Mouse (Mus musculus): Measurements from ENCODE around the gene Zfhx3. TPM values are rescaled to one million over a fixed set of nuclear protein-coding genes. Genes with fewer than 3 reads are reported as not detected.

Zfhx3 gene
- polyA plus RNA-seq, 1 experiment = 6.6 TPM

GRCm38 (mm10) chr8:108578388-108578787, 635.9 kb downstream of the Zfhx3 start:
- Histone ChIP-seq H3K4me3 (replicated peaks; ENCODE audit: control insufficient read depth, low read depth, low read length) (no peak overlapping the region), H3K4me1 (ENCODE audit: control insufficient read depth, insufficient read depth, low read length) (no peaks in the 10 kb centered on the region), H3K27ac (ENCODE audit: control insufficient read depth, insufficient read depth, low read depth, low read length, poor library complexity) (no peak overlapping the region)
- WGBS = 71% methylated on average over 10 of the region's 10 CpGs
- no peak for TF ChIP-seq POLR2A (IDR thresholded peaks at IDR 0.05; ENCODE audit: borderline replicate concordance, control insufficient read depth, low read depth, low read length)

GRCm38 (mm10) chr8:108579808-108580207, 637.4 kb downstream of the Zfhx3 start:
- Histone ChIP-seq H3K27ac (ENCODE audit: control insufficient read depth, insufficient read depth, low read depth, low read length, poor library complexity) (no peak overlapping the region), H3K4me1 (ENCODE audit: control insufficient read depth, insufficient read depth, low read length) (no peaks in the 10 kb centered on the region), H3K4me3 (replicated peaks; ENCODE audit: control insufficient read depth, low read depth, low read length) (no peak overlapping the region)
- TF ChIP-seq CTCF (IDR thresholded peaks at IDR 0.05; ENCODE audit: control insufficient read depth, insufficient read depth, low read length) (no peak), POLR2A (IDR thresholded peaks at IDR 0.05; ENCODE audit: borderline replicate concordance, control insufficient read depth, low read depth, low read length) (no peak)
- WGBS = 87% methylated on average over 9 of the region's 9 CpGs

GRCm38 (mm10) chr8:108580364-108580763, 637.9 kb downstream of the Zfhx3 start:
- 62% methylated on average over 5 of the region's 5 CpGs for WGBS
- no peak overlapping the region for H3K4me3 ChIP-seq (replicated peaks; ENCODE audit: control insufficient read depth, low read depth, low read length)
- no peak for TF ChIP-seq CTCF (IDR thresholded peaks at IDR 0.05; ENCODE audit: control insufficient read depth, insufficient read depth, low read length)
- TF ChIP-seq POLR2A (IDR thresholded peaks at IDR 0.05; ENCODE audit: borderline replicate concordance, control insufficient read depth, low read depth, low read length) = no peak
- H3K4me1 ChIP-seq (ENCODE audit: control insufficient read depth, insufficient read depth, low read length) = no peaks in the 10 kb centered on the region
- no peak overlapping the region for H3K27ac ChIP-seq (ENCODE audit: control insufficient read depth, insufficient read depth, low read depth, low read length, poor library complexity)

- no peak overlapping the region for H3K4me3 ChIP-seq (replicated peaks; ENCODE audit: control insufficient read depth, low read depth, low read length)
- H3K27ac ChIP-seq (ENCODE audit: control insufficient read depth, insufficient read depth, low read depth, low read length, poor library complexity) = no peak overlapping the region
- WGBS = 60% methylated on average over 6 of the region's 6 CpGs
- no peaks in the 10 kb centered on the region for H3K4me1 ChIP-seq (ENCODE audit: control insufficient read depth, insufficient read depth, low read length)
- no peak for TF ChIP-seq POLR2A (IDR thresholded peaks at IDR 0.05; ENCODE audit: borderline replicate concordance, control insufficient read depth, low read depth, low read length)
- TF ChIP-seq CTCF (IDR thresholded peaks at IDR 0.05; ENCODE audit: control insufficient read depth, insufficient read depth, low read length) = no peak
Measured at GRCm38 (mm10) chr8:108581557-108581956, 639.1 kb downstream of the Zfhx3 start.

GRCm38 (mm10) chr8:108582251-108582650, 639.8 kb downstream of the Zfhx3 start:
- H3K4me1 ChIP-seq (ENCODE audit: control insufficient read depth, insufficient read depth, low read length) = no peaks in the 10 kb centered on the region
- no peak overlapping the region for H3K4me3 ChIP-seq (replicated peaks; ENCODE audit: control insufficient read depth, low read depth, low read length)
- TF ChIP-seq CTCF (IDR thresholded peaks at IDR 0.05; ENCODE audit: control insufficient read depth, insufficient read depth, low read length) (no peak), POLR2A (IDR thresholded peaks at IDR 0.05; ENCODE audit: borderline replicate concordance, control insufficient read depth, low read depth, low read length) (no peak)
- H3K27ac ChIP-seq (ENCODE audit: control insufficient read depth, insufficient read depth, low read depth, low read length, poor library complexity) = no peak overlapping the region
- WGBS = 65% methylated on average over 3 of the region's 3 CpGs

GRCm38 (mm10) chr8:108583261-108583660, 640.8 kb downstream of the Zfhx3 start:
- Histone ChIP-seq H3K4me3 (replicated peaks; ENCODE audit: control insufficient read depth, low read depth, low read length) (no peak overlapping the region), H3K27ac (ENCODE audit: control insufficient read depth, insufficient read depth, low read depth, low read length, poor library complexity) (no peak overlapping the region), H3K4me1 (ENCODE audit: control insufficient read depth, insufficient read depth, low read length) (no peaks in the 10 kb centered on the region)
- no peak for TF ChIP-seq CTCF (IDR thresholded peaks at IDR 0.05; ENCODE audit: control insufficient read depth, insufficient read depth, low read length)
- no peak for TF ChIP-seq POLR2A (IDR thresholded peaks at IDR 0.05; ENCODE audit: borderline replicate concordance, control insufficient read depth, low read depth, low read length)
- 79% methylated on average over 4 of the region's 4 CpGs for WGBS

GRCm38 (mm10) chr8:108583867-108584661, 641.6 kb downstream of the Zfhx3 start:
- Histone ChIP-seq H3K4me1 (ENCODE audit: control insufficient read depth, insufficient read depth, low read length) (no peaks in the 10 kb centered on the region), H3K4me3 (replicated peaks; ENCODE audit: control insufficient read depth, low read depth, low read length) (no peak overlapping the region), H3K27ac (ENCODE audit: control insufficient read depth, insufficient read depth, low read depth, low read length, poor library complexity) (no peak overlapping the region)
- no peak for TF ChIP-seq CTCF (IDR thresholded peaks at IDR 0.05; ENCODE audit: control insufficient read depth, insufficient read depth, low read length)
- TF ChIP-seq POLR2A (IDR thresholded peaks at IDR 0.05; ENCODE audit: borderline replicate concordance, control insufficient read depth, low read depth, low read length) = no peak
- WGBS = 88% methylated on average over 9 of the region's 9 CpGs

GRCm38 (mm10) chr8:108584662-108584978, 642.2 kb downstream of the Zfhx3 start:
- Histone ChIP-seq H3K27ac (ENCODE audit: control insufficient read depth, insufficient read depth, low read depth, low read length, poor library complexity) (no peak overlapping the region), H3K4me1 (ENCODE audit: control insufficient read depth, insufficient read depth, low read length) (no peaks in the 10 kb centered on the region), H3K4me3 (replicated peaks; ENCODE audit: control insufficient read depth, low read depth, low read length) (no peak overlapping the region)
- no peak for TF ChIP-seq CTCF (IDR thresholded peaks at IDR 0.05; ENCODE audit: control insufficient read depth, insufficient read depth, low read length)
- TF ChIP-seq POLR2A (IDR thresholded peaks at IDR 0.05; ENCODE audit: borderline replicate concordance, control insufficient read depth, low read depth, low read length) = no peak
- WGBS = 78% methylated on average over 4 of the region's 4 CpGs

GRCm38 (mm10) chr8:108591037-108591436, 648.6 kb downstream of the Zfhx3 start:
- no peak overlapping the region for H3K27ac ChIP-seq (ENCODE audit: control insufficient read depth, insufficient read depth, low read depth, low read length, poor library complexity)
- WGBS = 82% methylated on average over 7 of the region's 7 CpGs

More at GRCm38 (mm10) chr8:108591037-108591436, 648.6 kb downstream of the Zfhx3 start:
- no peak for TF ChIP-seq POLR2A (IDR thresholded peaks at IDR 0.05; ENCODE audit: borderline replicate concordance, control insufficient read depth, low read depth, low read length)
- no peak for TF ChIP-seq CTCF (IDR thresholded peaks at IDR 0.05; ENCODE audit: control insufficient read depth, insufficient read depth, low read length)
- Histone ChIP-seq H3K4me1 (ENCODE audit: control insufficient read depth, insufficient read depth, low read length) (peaks cover 2% of the 10 kb centered on the region), H3K4me3 (replicated peaks; ENCODE audit: control insufficient read depth, low read depth, low read length) (no peak overlapping the region)
